Mouse (Mus musculus) forebrain, postnatal 0 days (tissue): ENCODE results near the gene Vax1. TPM values are rescaled to one million over a fixed set of nuclear protein-coding genes. Genes with fewer than 3 reads are reported as not detected.
A peak's percentile ranks its signal among the peaks of the same experiment; 100 is the strongest.

Experiments used
- ATAC-seq: fragments of 200-750 bp; cut with Nextera tagmentation; 2 replicates; pipeline ENCODE4 v1.8.0; 2017; ENCODE audit warnings: mild to moderate bottlenecking, moderate library complexity
- DNase-seq: peaks from one replicate; pipeline ENCODE4 v3.0.0-alpha.2; 2015
- H3K27ac ChIP-seq: fragments of 300-500 bp; sonication (generic); 2 replicates; pipeline ENCODE4 v1.5.1; 2014; ENCODE audit warnings: low read depth, mild to moderate bottlenecking, antibody characterized with exemption, low read length, moderate library complexity, mixed read lengths
- H3K27me3 ChIP-seq: fragments of 300-500 bp; sonication (generic); 2 replicates; pipeline ENCODE4 v1.6.1; 2014; ENCODE audit warnings: mild to moderate bottlenecking, low read length, mixed read lengths; ENCODE audit not compliant: insufficient read depth
- H3K36me3 ChIP-seq: fragments of 300-500 bp; sonication (generic); 2 replicates; pipeline ENCODE4 v1.6.1; 2014; ENCODE audit warnings: mild to moderate bottlenecking, moderate library complexity; ENCODE audit not compliant: insufficient read depth
- H3K4me1 ChIP-seq: fragments of 300-500 bp; sonication (generic); 2 replicates; pipeline ENCODE4 v1.6.1; 2014; ENCODE audit warnings: antibody characterized with exemption; ENCODE audit not compliant: insufficient read depth
- H3K4me2 ChIP-seq: fragments of 300-500 bp; sonication (generic); 2 replicates; pipeline ENCODE4 v1.6.1; 2014; ENCODE audit warnings: low read depth, mild to moderate bottlenecking, moderate library complexity
- H3K4me3 ChIP-seq: fragments of 300-500 bp; sonication (generic); 2 replicates; pipeline ENCODE4 v1.5.1; 2014; ENCODE audit warnings: low read depth, low read length, mixed read lengths
- H3K9ac ChIP-seq: fragments of 300-500 bp; sonication (generic); 2 replicates; pipeline ENCODE4 v1.6.1; 2014; ENCODE audit warnings: mild to moderate bottlenecking
- H3K9me3 ChIP-seq: fragments of 300-500 bp; sonication (generic); 2 replicates; pipeline ENCODE4 v1.6.1; 2016; ENCODE audit warnings: low read length
- CTCF ChIP-seq: sonication (generic); IDR thresholded peaks from 2 replicates; pipeline ENCODE4 v1.5.1; 2016; ENCODE audit warnings: antibody characterized with exemption, control low read depth, low read depth
- WGBS: fragments of 180-500 bp; shearing (Covaris S2); extraction: QIAGEN DNeasy Blood & Tissue Kit; methylation state at CpG from one replicate; pipeline ENCODE4 v1.1.7; 2014; 5-methylcytosine and 5-hydroxymethylcytosine counted together
- polyA plus RNA-seq: library from polyadenylated mRNA; unstranded; fragments of >200 nt; fragmentation: Nextera tagmentation; extraction: Ambion mirVana; gene quantifications from 2 replicates; pipeline ENCODE4 v1.2.1, GENCODE M21; 2015
- total RNA-seq: library from RNA; depleted of rRNA; stranded (reverse); fragments of >200 nt; gene quantifications from 2 replicates; pipeline ENCODE4 v1.2.3, GENCODE M21; 2014

The Vax1 gene
- total and polyA plus RNA-seq, 2 experiments from 2014 or later, result 3.2 to 7.2 TPM

GRCm38 (mm10) chr19:59169143-59169935, 517 bp downstream of the Vax1 start:
- H3K4me2 ChIP-seq, result peak overlapping the region; percentile 49
- peak; percentile 14; the same call in 1 of the 2 replicates for ATAC-seq
- peak; percentile 46 for DNase-seq
- peak overlapping the region; percentile 39 for H3K4me3 ChIP-seq
- TF ChIP-seq CTCF, result no peak
- H3K36me3 ChIP-seq, result no peaks in the 10 kb centered on the region
- 2% methylated on average over 65 of the region's 65 CpGs for WGBS
- no peaks in the 10 kb centered on the region for H3K4me1 ChIP-seq
- peaks cover 39% of the 10 kb centered on the region for H3K27me3 ChIP-seq
- peak overlapping the region; percentile 54 for H3K9ac ChIP-seq
- no peaks in the 10 kb centered on the region for H3K9me3 ChIP-seq
- peak overlapping the region; percentile 47 for H3K27ac ChIP-seq

GRCm38 (mm10) chr19:59168386-59168905, 1.4 kb downstream of the Vax1 start:
- no peaks in the 10 kb centered on the region for H3K4me1 ChIP-seq
- peak overlapping the region; percentile 33 for H3K9ac ChIP-seq
- H3K4me3 ChIP-seq, result peak overlapping the region; percentile 39
- H3K9me3 ChIP-seq, result no peaks in the 10 kb centered on the region
- H3K27me3 ChIP-seq, result peaks cover 39% of the 10 kb centered on the region
- WGBS, result 8% methylated on average over 17 of the region's 17 CpGs
- peak overlapping the region; percentile 59 for H3K27ac ChIP-seq
- peak; percentile 48 for DNase-seq
- TF ChIP-seq CTCF, result no peak
- ATAC-seq, result no peak
- H3K36me3 ChIP-seq, result no peaks in the 10 kb centered on the region
- peak overlapping the region; percentile 49 for H3K4me2 ChIP-seq

GRCm38 (mm10) chr19:59167871-59168270, 2.0 kb downstream of the Vax1 start:
- Histone ChIP-seq H3K4me2 (peak overlapping the region; percentile 49), H3K27me3 (peaks cover 41% of the 10 kb centered on the region), H3K27ac (peak overlapping the region; percentile 59), H3K4me3 (peak overlapping the region; percentile 39), H3K9ac (peak overlapping the region; percentile 33; the same call in 1 of the 2 replicates), H3K4me1 (no peaks in the 10 kb centered on the region), H3K36me3 (no peaks in the 10 kb centered on the region), H3K9me3 (no peaks in the 10 kb centered on the region)
- DNase-seq, result no peak
- no peak for ATAC-seq
- TF ChIP-seq CTCF, result no peak
- WGBS, result 28% methylated on average over 5 of the region's 5 CpGs

- WGBS, result 8% methylated on average over 13 of the region's 13 CpGs
- ATAC-seq (peak; percentile 5; the same call in 1 of the 2 replicates), DNase-seq (peak; percentile 55)
- Histone ChIP-seq H3K27ac (peak overlapping the region; percentile 35), H3K36me3 (no peaks in the 10 kb centered on the region), H3K27me3 (peaks cover 47% of the 10 kb centered on the region), H3K9me3 (no peaks in the 10 kb centered on the region), H3K9ac (peak overlapping the region; percentile 50; the same call in 1 of the 2 replicates), H3K4me3 (peak overlapping the region; percentile 39), H3K4me2 (peak overlapping the region; percentile 71), H3K4me1 (no peaks in the 10 kb centered on the region)
- peak; percentile 14; the same call in 1 of the 2 replicates for TF ChIP-seq CTCF
Observed at GRCm38 (mm10) chr19:59166879-59167278, 3.0 kb downstream of the Vax1 start.

DNA sequence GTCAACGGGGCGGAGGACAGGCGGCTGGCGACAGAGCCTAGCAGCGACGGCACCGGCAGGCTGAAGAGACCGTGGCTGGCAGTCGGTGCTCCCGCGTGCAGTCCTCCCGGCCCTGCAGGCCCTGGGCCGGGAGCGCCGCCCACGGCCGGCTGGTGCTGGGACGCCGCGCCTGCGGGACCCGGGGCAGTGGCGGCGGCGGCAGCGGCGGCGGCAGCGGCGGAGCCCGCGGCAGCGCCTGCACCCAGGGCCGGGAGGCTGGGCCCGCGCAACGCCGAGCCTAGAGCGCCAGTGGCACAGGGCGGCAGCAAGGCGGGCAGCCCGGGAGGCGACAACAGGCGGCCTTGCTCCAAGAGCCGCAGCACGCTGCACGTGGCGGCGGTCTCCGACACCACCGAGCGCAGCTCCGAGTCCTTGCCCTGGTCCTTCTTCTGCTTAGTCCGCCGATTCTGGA, 3.5 kb downstream of the Vax1 start:
- Histone ChIP-seq H3K27ac (peak overlapping the region; percentile 64), H3K9me3 (no peaks in the 10 kb centered on the region), H3K4me3 (peak overlapping the region; percentile 39), H3K27me3 (peaks cover 47% of the 10 kb centered on the region), H3K4me2 (peak overlapping the region; percentile 71), H3K9ac (peak overlapping the region; percentile 50), H3K4me1 (no peaks in the 10 kb centered on the region), H3K36me3 (no peaks in the 10 kb centered on the region)
- under 1% methylated on average over 45 of the region's 55 CpGs for WGBS
- no peak for TF ChIP-seq CTCF
- ATAC-seq (peak; percentile 42), DNase-seq (peak; percentile 49)

DNA sequence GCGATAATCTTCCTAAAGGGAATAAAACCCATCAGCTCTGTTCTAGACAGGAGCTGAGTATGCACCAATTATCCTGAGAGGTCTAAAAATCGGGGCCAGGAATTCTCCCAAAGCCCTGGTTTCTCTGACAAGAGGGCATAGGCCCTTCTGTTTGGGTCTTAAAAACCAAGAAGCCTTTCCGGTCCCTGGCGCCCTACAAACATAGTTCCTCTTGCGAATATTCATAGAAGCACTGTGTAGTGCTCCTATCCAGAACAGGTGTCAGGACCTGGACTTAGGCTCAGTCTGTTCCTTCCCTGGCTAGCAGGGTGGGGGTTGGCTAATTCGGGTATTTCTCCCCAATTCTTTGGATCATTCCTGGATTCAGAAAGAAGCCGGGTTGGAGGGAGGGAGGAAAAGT, 4.3 kb downstream of the Vax1 start:
- Histone ChIP-seq H3K9ac (no peak overlapping the region), H3K27ac (no peak overlapping the region), H3K36me3 (no peaks in the 10 kb centered on the region), H3K9me3 (no peaks in the 10 kb centered on the region), H3K4me1 (no peaks in the 10 kb centered on the region), H3K4me3 (peak overlapping the region; percentile 39; the same call in 1 of the 2 replicates), H3K4me2 (peak overlapping the region; percentile 71), H3K27me3 (peaks cover 52% of the 10 kb centered on the region)
- no peak for TF ChIP-seq CTCF
- WGBS, result 6% methylated on average over 7 of the region's 7 CpGs
- DNase-seq, result peak; percentile 53
- no peak for ATAC-seq
